Mouse (Mus musculus) stomach, postnatal 0 days (tissue): Measurements from ENCODE around the gene Tdo2. TPM values are rescaled to one million over a fixed set of nuclear protein-coding genes. Genes with fewer than 3 reads are reported as not detected.

Experiments
- ATAC-seq: fragments of 200-750 bp; cut with Nextera tagmentation; 2 replicates; pipeline ENCODE4 v1.8.0; 2017; ENCODE audit not compliant: low FRiP score, low TSS enrichment
- DNase-seq: peaks from one replicate; pipeline ENCODE4 v3.0.0-alpha.2; 2016; ENCODE audit warnings: low spot score
- H3K27ac ChIP-seq: fragments of 300-500 bp; sonication (generic); replicated peaks from 2 replicates; pipeline ENCODE4 v1.5.1; 2014; ENCODE audit warnings: mild to moderate bottlenecking, control low read depth
- H3K27me3 ChIP-seq: fragments of 300-500 bp; sonication (generic); 2 replicates; pipeline ENCODE4 v1.6.1; 2014; ENCODE audit warnings: low read length; ENCODE audit not compliant: control insufficient read depth, insufficient read depth
- H3K36me3 ChIP-seq: fragments of 300-500 bp; sonication (generic); 2 replicates; pipeline ENCODE4 v1.6.1; 2014; ENCODE audit warnings: low read length, mixed read lengths; ENCODE audit not compliant: control insufficient read depth, insufficient read depth
- H3K4me1 ChIP-seq: fragments of 300-500 bp; sonication (generic); replicated peaks from 2 replicates; pipeline ENCODE4 v1.6.1; 2014; ENCODE audit warnings: antibody characterized with exemption; ENCODE audit not compliant: control insufficient read depth, insufficient read depth
- H3K4me2 ChIP-seq: fragments of 300-500 bp; sonication (generic); replicated peaks from 2 replicates; pipeline ENCODE4 v1.6.1; 2014; ENCODE audit warnings: low read depth, mild to moderate bottlenecking, control low read depth, moderate library complexity
- H3K4me3 ChIP-seq: fragments of 300-500 bp; sonication (generic); 2 replicates; pipeline ENCODE4 v1.5.1; 2014; ENCODE audit warnings: low read depth, low read length, control low read depth
- H3K9ac ChIP-seq: fragments of 300-500 bp; sonication (generic); 2 replicates; pipeline ENCODE4 v1.6.1; 2014; ENCODE audit warnings: mild to moderate bottlenecking, low read length, control low read depth, mixed read lengths
- H3K9me3 ChIP-seq: fragments of 300-500 bp; sonication (generic); 2 replicates; pipeline ENCODE4 v1.6.1; 2016; ENCODE audit warnings: low read length; ENCODE audit not compliant: control insufficient read depth
- CTCF ChIP-seq: IDR thresholded peaks from 2 replicates; pipeline ENCODE4 v1.5.1; 2016; ENCODE audit warnings: antibody characterized with exemption, low read depth, mild to moderate bottlenecking, moderate library complexity
- EP300 ChIP-seq: optimal IDR thresholded peaks from 2 replicates; pipeline ENCODE3; 2016; ENCODE audit warnings: antibody characterized with exemption
- WGBS: fragments of 180-500 bp; shearing (Covaris S2); extraction: QIAGEN DNeasy Blood & Tissue Kit; methylation state at CpG from one replicate; pipeline ENCODE4 v1.1.7; 2014; 5-methylcytosine and 5-hydroxymethylcytosine counted together
- polyA plus RNA-seq: library from polyadenylated mRNA; unstranded; fragments of >200 nt; fragmentation: Nextera tagmentation; extraction: Ambion mirVana; gene quantifications from 2 replicates; pipeline ENCODE4 v1.2.1, GENCODE M21; 2015

Gene Tdo2
- polyA plus RNA-seq, 1 experiment from 2014 or later = 2.8 TPM

GRCm38 (mm10) chr3:81917354-81917935, 58.6 kb downstream of the Tdo2 start:
- H3K4me2 ChIP-seq = no peak overlapping the region
- no peaks in the 10 kb centered on the region for H3K4me1 ChIP-seq
- H3K9me3 ChIP-seq = no peaks in the 10 kb centered on the region
- no peaks in the 10 kb centered on the region for H3K36me3 ChIP-seq
- no peaks in the 10 kb centered on the region for H3K27me3 ChIP-seq
- H3K27ac ChIP-seq = no peak overlapping the region
- 85% methylated on average over 3 of the region's 3 CpGs for WGBS
- no peak overlapping the region for H3K9ac ChIP-seq
- H3K4me3 ChIP-seq = no peak overlapping the region
- ATAC-seq (no peak), DNase-seq (no peak)
- TF ChIP-seq CTCF (no peak), EP300 (no peak)

GRCm38 (mm10) chr3:81916030-81916686, 59.8 kb downstream of the Tdo2 start:
- no peak for ATAC-seq
- Histone ChIP-seq H3K9me3 (no peaks in the 10 kb centered on the region), H3K4me3 (no peak overlapping the region), H3K27ac (no peak overlapping the region), H3K4me1 (no peaks in the 10 kb centered on the region), H3K4me2 (no peak overlapping the region), H3K27me3 (no peaks in the 10 kb centered on the region), H3K36me3 (no peaks in the 10 kb centered on the region), H3K9ac (no peak overlapping the region)
- WGBS = 49% methylated on average over 5 of the region's 5 CpGs
- DNase-seq = no peak
- TF ChIP-seq EP300 = no peak
- no peak for TF ChIP-seq CTCF

- H3K36me3 ChIP-seq = no peaks in the 10 kb centered on the region
- no peaks in the 10 kb centered on the region for H3K4me1 ChIP-seq
- H3K27me3 ChIP-seq = no peaks in the 10 kb centered on the region
- WGBS = 61% methylated on average over 6 of the region's 6 CpGs
- TF ChIP-seq EP300 (no peak), CTCF (no peak)
- ATAC-seq = no peak
- H3K4me3 ChIP-seq = no peak overlapping the region
- no peaks in the 10 kb centered on the region for H3K9me3 ChIP-seq
- no peak overlapping the region for H3K27ac ChIP-seq
- no peak overlapping the region for H3K4me2 ChIP-seq
- H3K9ac ChIP-seq = no peak overlapping the region
- no peak for DNase-seq
Measured at GRCm38 (mm10) chr3:81910286-81911036, 65.5 kb downstream of the Tdo2 start.

Other genes starting within 250 kb of the Tdo2 start
- gene Ctso, start 43.6 kb downstream of the Tdo2 start, polyA plus RNA-seq = 28.8 and 30.0 TPM in 2 replicates
- gene Asic5, start 6.1 kb upstream of the Tdo2 start, polyA plus RNA-seq = 0.70 and 1.5 TPM in 2 replicates
- 18.7 and 20.0 TPM in 2 replicates for gene Gucy1b1, start 98.5 kb upstream of the Tdo2 start, polyA plus RNA-seq
- 16.3 and 17.3 TPM in 2 replicates for gene Gucy1a1, start 169.6 kb upstream of the Tdo2 start, polyA plus RNA-seq